Mouse (Mus musculus): ENCODE results near the gene Myo18a. TPM values are rescaled to one million over a fixed set of nuclear protein-coding genes. Genes with fewer than 3 reads are reported as not detected.

The Myo18a gene
- polyA plus RNA-seq, 1 experiment from 2014 or later, result 44.9 TPM

DNA sequence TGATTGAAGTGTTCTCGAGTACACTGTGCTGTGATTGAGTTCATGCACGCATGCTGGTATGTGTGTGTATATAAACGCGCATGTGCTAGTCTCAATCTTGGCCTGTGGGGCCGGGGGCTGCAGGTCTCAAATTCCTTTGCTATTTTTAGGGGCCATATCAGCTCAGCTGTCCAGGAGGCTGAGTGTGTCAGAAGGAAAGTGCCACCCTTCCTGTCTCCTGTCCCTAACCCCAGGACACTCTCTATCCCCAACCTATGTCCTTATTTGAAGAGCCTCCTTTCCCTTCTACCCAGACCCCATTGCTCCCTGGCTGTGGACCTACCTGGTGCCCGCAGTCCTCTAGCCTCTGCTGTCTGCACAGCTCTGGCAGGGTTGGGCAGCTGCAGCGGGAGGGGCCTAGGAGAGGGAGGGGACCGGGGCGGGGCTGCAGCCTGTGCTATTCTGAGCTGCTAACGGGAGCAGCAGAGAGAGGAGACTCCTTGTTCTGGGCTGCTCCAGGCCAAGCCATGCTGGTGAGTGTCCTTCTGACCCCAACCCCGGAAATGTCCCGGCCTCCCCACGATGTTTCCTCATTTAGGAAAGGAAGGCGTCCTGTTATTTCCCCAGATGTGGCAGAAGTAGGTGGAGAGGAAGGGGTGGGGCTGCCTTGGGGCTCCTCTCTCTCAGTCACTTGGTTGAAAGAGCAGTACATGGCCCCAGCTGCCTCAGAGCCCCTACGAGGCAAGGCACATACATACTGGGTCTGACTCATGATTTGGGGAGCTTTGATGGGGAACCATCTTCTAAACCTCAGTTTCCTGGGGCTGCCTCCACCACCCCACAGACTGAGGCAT, 38.0 kb downstream of the Myo18a start:
- H3K9ac ChIP-seq (ENCODE audit: low read length), result peak overlapping the region; percentile 61

DNA sequence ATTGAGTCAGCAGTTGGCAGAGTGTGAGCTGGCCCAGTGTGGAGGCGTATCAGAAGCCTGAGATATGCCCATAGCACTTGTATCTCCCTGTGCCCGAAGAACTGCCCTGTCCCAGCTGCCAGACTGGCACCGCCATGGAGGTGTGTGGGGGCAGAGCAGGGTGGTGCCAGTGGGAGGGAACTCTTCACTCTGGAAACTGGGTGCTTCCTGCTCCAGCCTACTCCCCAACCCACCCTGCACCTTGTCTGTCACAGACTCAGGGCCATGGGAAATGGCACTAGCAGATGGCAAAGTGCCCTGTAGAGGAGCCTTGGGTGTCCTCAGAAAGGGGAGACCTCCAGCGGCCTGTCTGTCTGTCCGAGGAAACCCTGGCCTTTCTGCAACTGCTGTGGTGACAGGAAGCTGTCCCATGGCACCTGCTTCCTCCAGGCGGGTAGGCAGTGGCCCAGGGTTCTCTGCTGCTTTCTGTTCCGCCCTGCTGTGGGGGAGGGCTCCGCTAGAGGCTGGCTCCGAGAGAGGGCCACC, 39.4 kb downstream of the Myo18a start:
- Histone ChIP-seq H3K9ac (ENCODE audit: low read length) (no peak overlapping the region; the same call in 1 of the 2 replicates), H3K4me2 (ENCODE audit: low read depth, low read length) (no peak overlapping the region), H3K4me3 (replicated peaks; ENCODE audit: low read length) (no peak overlapping the region), H3K36me3 (ENCODE audit: control insufficient read depth, insufficient read depth, low read length) (no peaks in the 10 kb centered on the region), H3K27me3 (ENCODE audit: control insufficient read depth, insufficient read depth, low read length) (no peaks in the 10 kb centered on the region), H3K9me3 (replicated peaks; ENCODE audit: control insufficient read depth, low read length) (no peaks in the 10 kb centered on the region), H3K27ac (ENCODE audit: low read length) (peak overlapping the region; percentile 60), H3K4me1 (ENCODE audit: control insufficient read depth, insufficient read depth, low read length) (peaks cover 14% of the 10 kb centered on the region)
- WGBS, result 61% methylated on average over 9 of the region's 9 CpGs
- no peak for ATAC-seq (ENCODE audit: insufficient read depth, low FRiP score)

More for the DNA sequence above, 38.0 kb downstream of the Myo18a start:
- Histone ChIP-seq H3K4me3 (replicated peaks; ENCODE audit: low read length) (peak overlapping the region; percentile 24), H3K9me3 (replicated peaks; ENCODE audit: control insufficient read depth, low read length) (no peaks in the 10 kb centered on the region), H3K27me3 (ENCODE audit: control insufficient read depth, insufficient read depth, low read length) (no peaks in the 10 kb centered on the region), H3K4me1 (ENCODE audit: control insufficient read depth, insufficient read depth, low read length) (peaks cover 14% of the 10 kb centered on the region), H3K4me2 (ENCODE audit: low read depth, low read length) (peak overlapping the region; percentile 47), H3K36me3 (ENCODE audit: control insufficient read depth, insufficient read depth, low read length) (no peaks in the 10 kb centered on the region), H3K27ac (ENCODE audit: low read length) (peak overlapping the region; percentile 60)
- WGBS, result 11% methylated on average over 15 of the region's 15 CpGs
- peak; percentile 92 for ATAC-seq (ENCODE audit: insufficient read depth, low FRiP score)

DNA sequence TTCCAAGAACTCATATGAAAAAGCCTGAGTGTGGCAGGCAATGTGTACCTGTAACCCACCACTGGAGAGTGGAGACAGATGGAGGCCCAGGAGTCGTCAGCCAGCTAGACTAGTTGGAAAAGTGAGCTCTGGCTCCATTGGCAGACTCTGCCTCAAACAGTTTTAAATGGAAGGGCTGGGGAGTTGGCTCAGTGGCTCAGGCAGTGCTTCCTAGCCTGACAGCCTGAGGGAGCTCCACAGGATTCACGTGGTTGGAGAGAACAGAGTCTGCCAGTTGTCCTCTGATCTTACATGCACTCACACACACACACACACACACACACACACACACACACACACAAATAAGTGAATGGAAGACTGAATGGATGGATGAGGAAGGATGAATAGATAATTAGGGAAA, 43.2 kb downstream of the Myo18a start:
- 31% methylated on average over 2 of the region's 2 CpGs for WGBS
- Histone ChIP-seq H3K4me3 (replicated peaks; ENCODE audit: low read length) (no peak overlapping the region), H3K9me3 (replicated peaks; ENCODE audit: control insufficient read depth, low read length) (no peaks in the 10 kb centered on the region), H3K9ac (ENCODE audit: low read length) (no peak overlapping the region), H3K36me3 (ENCODE audit: control insufficient read depth, insufficient read depth, low read length) (no peaks in the 10 kb centered on the region), H3K4me1 (ENCODE audit: control insufficient read depth, insufficient read depth, low read length) (peaks cover 12% of the 10 kb centered on the region), H3K27me3 (ENCODE audit: control insufficient read depth, insufficient read depth, low read length) (no peaks in the 10 kb centered on the region), H3K4me2 (ENCODE audit: low read depth, low read length) (no peak overlapping the region), H3K27ac (ENCODE audit: low read length) (no peak overlapping the region)
- ATAC-seq (ENCODE audit: insufficient read depth, low FRiP score), result no peak

DNA sequence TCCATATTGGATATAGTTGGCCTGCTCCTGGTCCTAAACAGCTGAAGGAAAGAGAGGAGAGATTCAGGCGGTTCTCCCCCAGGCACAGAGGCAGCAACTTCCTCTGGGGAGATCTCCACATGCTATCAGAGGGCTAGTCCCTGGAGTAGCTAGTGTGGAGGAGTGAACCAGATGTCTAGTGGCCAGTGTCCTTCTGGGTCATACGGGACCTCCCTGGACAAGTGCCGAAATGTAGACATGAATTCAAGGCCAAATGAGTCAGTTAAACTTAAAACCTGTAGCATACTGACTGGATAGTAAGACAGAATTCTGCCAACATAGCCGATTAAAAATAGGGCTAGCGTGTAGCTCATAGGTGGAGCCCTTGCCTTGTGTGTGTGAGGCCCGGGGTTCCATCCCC, 43.8 kb downstream of the Myo18a start:
- Histone ChIP-seq H3K36me3 (ENCODE audit: control insufficient read depth, insufficient read depth, low read length) (no peaks in the 10 kb centered on the region), H3K4me3 (replicated peaks; ENCODE audit: low read length) (no peak overlapping the region), H3K27me3 (ENCODE audit: control insufficient read depth, insufficient read depth, low read length) (no peaks in the 10 kb centered on the region), H3K4me2 (ENCODE audit: low read depth, low read length) (no peak overlapping the region), H3K9me3 (replicated peaks; ENCODE audit: control insufficient read depth, low read length) (no peaks in the 10 kb centered on the region), H3K4me1 (ENCODE audit: control insufficient read depth, insufficient read depth, low read length) (0 out of 2 replicates have a peak, but pooled peaks cover 7% of the 10 kb centered on the region), H3K9ac (ENCODE audit: low read length) (no peak overlapping the region), H3K27ac (ENCODE audit: low read length) (no peak overlapping the region)
- WGBS, result 81% methylated on average over 6 of the region's 6 CpGs
- ATAC-seq (ENCODE audit: insufficient read depth, low FRiP score), result no peak

DNA sequence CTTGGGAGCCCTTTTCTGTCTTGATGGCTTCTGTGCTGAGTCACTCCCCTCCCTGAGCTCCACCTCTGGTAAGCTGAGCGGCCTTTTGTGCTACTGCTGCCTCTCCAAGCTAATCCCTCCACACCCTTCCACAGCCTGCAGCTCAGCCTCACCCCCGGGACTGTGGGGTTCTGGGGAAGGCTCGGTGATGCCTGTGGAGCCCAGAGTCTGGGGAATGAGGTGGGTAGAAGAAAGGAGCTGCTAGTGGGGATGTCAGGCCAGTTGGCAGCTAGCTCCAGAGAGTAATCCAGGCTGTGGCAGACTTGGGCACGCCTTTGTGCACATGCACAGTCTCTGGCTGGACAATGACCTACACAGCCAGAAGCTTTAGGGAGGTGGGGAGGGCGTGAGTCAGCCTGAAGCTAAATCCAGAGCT, 45.0 kb downstream of the Myo18a start:
- Histone ChIP-seq H3K4me2 (ENCODE audit: low read depth, low read length) (no peak overlapping the region), H3K36me3 (ENCODE audit: control insufficient read depth, insufficient read depth, low read length) (no peaks in the 10 kb centered on the region), H3K4me1 (ENCODE audit: control insufficient read depth, insufficient read depth, low read length) (0 out of 2 replicates have a peak, but pooled peaks cover 7% of the 10 kb centered on the region), H3K27ac (ENCODE audit: low read length) (no peak overlapping the region), H3K9me3 (replicated peaks; ENCODE audit: control insufficient read depth, low read length) (no peaks in the 10 kb centered on the region), H3K27me3 (ENCODE audit: control insufficient read depth, insufficient read depth, low read length) (no peaks in the 10 kb centered on the region), H3K9ac (ENCODE audit: low read length) (no peak overlapping the region), H3K4me3 (replicated peaks; ENCODE audit: low read length) (no peak overlapping the region)
- ATAC-seq (ENCODE audit: insufficient read depth, low FRiP score), result 0 out of 2 replicates have a peak, but pooled peaks have one; percentile 38
- WGBS, result 49% methylated on average over 5 of the region's 5 CpGs

DNA sequence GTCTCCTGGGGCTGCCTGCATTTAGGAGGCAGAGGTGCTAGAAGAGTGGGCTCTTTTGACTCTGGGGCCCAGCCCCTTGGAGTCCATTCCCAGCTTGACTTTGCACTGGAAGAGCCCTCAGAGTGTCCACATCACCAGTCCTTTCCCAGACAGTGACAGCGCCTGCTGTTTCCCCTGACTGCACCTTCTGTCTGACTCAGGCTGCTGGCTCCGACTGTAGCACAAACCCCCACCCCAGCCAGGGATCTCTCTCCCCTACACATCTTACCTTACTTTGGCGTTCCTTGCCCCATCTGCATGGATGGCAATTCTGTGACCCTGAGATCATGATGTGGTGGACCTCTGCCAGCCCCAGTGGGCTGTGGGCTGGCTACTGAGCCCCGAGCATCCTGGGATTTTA, 46.2 kb downstream of the Myo18a start:
- H3K27me3 ChIP-seq (ENCODE audit: control insufficient read depth, insufficient read depth, low read length), result no peaks in the 10 kb centered on the region
- ATAC-seq (ENCODE audit: insufficient read depth, low FRiP score), result no peak
- H3K4me3 ChIP-seq (replicated peaks; ENCODE audit: low read length), result no peak overlapping the region
- no peaks in the 10 kb centered on the region for H3K9me3 ChIP-seq (replicated peaks; ENCODE audit: control insufficient read depth, low read length)
- H3K4me1 ChIP-seq (ENCODE audit: control insufficient read depth, insufficient read depth, low read length), result 0 out of 2 replicates have a peak, but pooled peaks cover 7% of the 10 kb centered on the region
- no peak overlapping the region for H3K27ac ChIP-seq (ENCODE audit: low read length)
- H3K4me2 ChIP-seq (ENCODE audit: low read depth, low read length), result no peak overlapping the region
- 82% methylated on average over 4 of the region's 4 CpGs for WGBS
- H3K36me3 ChIP-seq (ENCODE audit: control insufficient read depth, insufficient read depth, low read length), result no peaks in the 10 kb centered on the region
- no peak overlapping the region for H3K9ac ChIP-seq (ENCODE audit: low read length)

DNA sequence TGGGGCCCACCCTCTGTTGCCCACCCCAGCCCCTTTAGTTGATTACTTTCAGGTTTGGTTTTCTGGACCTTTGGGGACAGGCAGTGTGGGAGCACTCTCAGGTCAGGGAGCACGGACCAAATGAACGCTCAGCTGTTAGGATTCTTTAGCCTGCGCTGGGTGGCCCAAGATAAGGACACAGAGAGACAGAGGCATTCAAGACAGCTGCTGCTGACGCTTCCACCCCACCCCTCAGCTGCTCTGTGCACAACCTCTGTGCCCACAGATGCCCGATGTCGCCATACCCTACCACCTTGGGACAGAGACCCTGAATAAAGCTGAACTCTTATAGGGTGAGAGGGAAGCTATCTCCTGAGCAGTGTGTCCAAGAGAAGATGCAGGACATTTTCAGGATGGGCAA, 47.0 kb downstream of the Myo18a start:
- ATAC-seq (ENCODE audit: insufficient read depth, low FRiP score), result no peak
- Histone ChIP-seq H3K27me3 (ENCODE audit: control insufficient read depth, insufficient read depth, low read length) (no peaks in the 10 kb centered on the region), H3K4me1 (ENCODE audit: control insufficient read depth, insufficient read depth, low read length) (0 out of 2 replicates have a peak, but pooled peaks cover 7% of the 10 kb centered on the region), H3K9ac (ENCODE audit: low read length) (no peak overlapping the region), H3K9me3 (replicated peaks; ENCODE audit: control insufficient read depth, low read length) (no peaks in the 10 kb centered on the region), H3K4me2 (ENCODE audit: low read depth, low read length) (no peak overlapping the region), H3K27ac (ENCODE audit: low read length) (no peak overlapping the region), H3K4me3 (replicated peaks; ENCODE audit: low read length) (no peak overlapping the region), H3K36me3 (ENCODE audit: control insufficient read depth, insufficient read depth, low read length) (no peaks in the 10 kb centered on the region)
- WGBS, result 80% methylated on average over 6 of the region's 6 CpGs

DNA sequence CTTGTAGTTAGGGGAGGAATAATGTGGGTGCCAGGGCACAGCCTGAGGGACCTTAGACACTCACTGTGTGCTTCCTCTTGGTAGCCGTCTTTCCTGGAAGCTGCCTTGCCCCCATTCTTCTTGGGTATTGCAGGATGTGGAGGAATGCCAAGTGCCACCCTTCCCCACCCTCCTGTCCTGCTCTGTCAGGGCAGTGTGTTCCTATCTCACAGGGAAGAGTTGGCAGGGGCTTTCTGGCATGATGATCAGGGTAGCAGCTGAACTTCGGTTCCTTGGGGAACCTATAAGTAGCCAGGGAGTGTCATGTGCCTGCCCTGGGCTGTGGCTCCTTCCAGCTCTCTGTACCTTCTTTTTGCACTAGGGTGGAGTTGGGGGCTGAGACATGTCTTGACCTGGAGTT, 50.9 kb downstream of the Myo18a start:
- H3K4me3 ChIP-seq (replicated peaks; ENCODE audit: low read length), result no peak overlapping the region
- no peaks in the 10 kb centered on the region for H3K36me3 ChIP-seq (ENCODE audit: control insufficient read depth, insufficient read depth, low read length)
- no peak for ATAC-seq (ENCODE audit: insufficient read depth, low FRiP score)
- H3K27ac ChIP-seq (ENCODE audit: low read length), result no peak overlapping the region
- 67% methylated on average over 2 of the region's 2 CpGs for whole genome bisulfite sequencing
- H3K9me3 ChIP-seq (replicated peaks; ENCODE audit: control insufficient read depth, low read length), result no peaks in the 10 kb centered on the region
- H3K4me1 ChIP-seq (ENCODE audit: control insufficient read depth, insufficient read depth, low read length), result no peaks in the 10 kb centered on the region
- no peaks in the 10 kb centered on the region for H3K27me3 ChIP-seq (ENCODE audit: control insufficient read depth, insufficient read depth, low read length)
- no peak overlapping the region for H3K4me2 ChIP-seq (ENCODE audit: low read depth, low read length)
- no peak overlapping the region for H3K9ac ChIP-seq (ENCODE audit: low read length)

DNA sequence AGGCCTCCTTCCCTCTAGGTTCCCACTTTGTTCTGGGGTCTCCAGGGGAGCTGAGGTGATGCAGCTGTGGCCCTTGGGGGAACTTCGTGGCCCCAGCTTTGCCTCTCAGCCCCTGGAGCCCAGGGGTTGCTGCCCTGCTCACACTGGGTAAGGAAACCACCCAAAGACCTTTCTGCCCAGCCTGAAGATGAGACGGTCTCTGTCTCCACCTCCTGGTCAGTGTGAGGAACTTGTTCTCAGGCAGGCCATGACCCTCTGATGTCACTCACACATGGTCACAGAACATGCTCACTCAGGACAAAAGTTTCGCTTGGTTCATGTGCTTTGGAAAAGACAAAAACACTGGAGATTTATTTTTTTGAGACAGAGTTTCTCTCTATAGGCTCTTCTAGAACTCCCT, 53.0 kb downstream of the Myo18a start:
- WGBS, result 19% methylated on average over 3 of the region's 3 CpGs
- Histone ChIP-seq H3K27me3 (ENCODE audit: control insufficient read depth, insufficient read depth, low read length) (no peaks in the 10 kb centered on the region), H3K9ac (ENCODE audit: low read length) (no peak overlapping the region), H3K9me3 (replicated peaks; ENCODE audit: control insufficient read depth, low read length) (no peaks in the 10 kb centered on the region), H3K4me1 (ENCODE audit: control insufficient read depth, insufficient read depth, low read length) (no peaks in the 10 kb centered on the region), H3K27ac (ENCODE audit: low read length) (no peak overlapping the region), H3K36me3 (ENCODE audit: control insufficient read depth, insufficient read depth, low read length) (no peaks in the 10 kb centered on the region), H3K4me2 (ENCODE audit: low read depth, low read length) (no peak overlapping the region), H3K4me3 (replicated peaks; ENCODE audit: low read length) (no peak overlapping the region)
- peak; percentile 65; the same call in 1 of the 2 replicates for ATAC-seq (ENCODE audit: insufficient read depth, low FRiP score)
